Mouse (Mus musculus) kidney, postnatal 0 days (tissue): ENCODE measurements around the gene Mthfsl. TPM values are rescaled to one million over a fixed set of nuclear protein-coding genes. Genes with fewer than 3 reads are reported as not detected.
A peak's percentile ranks its signal among the peaks of the same experiment; 100 is the strongest.
"Not testable (repeated sequence)": the region's sequence is repeated elsewhere in the genome, so short reads cannot be mapped to it uniquely, and the experiment has no call there.

ENCODE experiments used
- ATAC-seq: fragments of 200-750 bp; cut with Nextera tagmentation; replicated peaks from 2 replicates; pipeline ENCODE4 v1.8.0; 2017; ENCODE audit warnings: low read depth, moderate number of reproducible peaks, moderate TSS enrichment, moderate library complexity; ENCODE audit not compliant: low FRiP score
- DNase-seq: peaks from one replicate; pipeline ENCODE4 v3.0.0-alpha.2; 2016; ENCODE audit warnings: low spot score
- H3K27ac ChIP-seq: fragments of 300-500 bp; sonication (generic); 2 replicates; pipeline ENCODE4 v1.5.1; 2014; ENCODE audit warnings: mild to moderate bottlenecking
- H3K27me3 ChIP-seq: fragments of 300-500 bp; sonication (generic); 2 replicates; pipeline ENCODE4 v1.6.1; 2014; ENCODE audit warnings: low read length, mixed read lengths; ENCODE audit not compliant: insufficient read depth
- H3K36me3 ChIP-seq: fragments of 300-500 bp; sonication (generic); 2 replicates; pipeline ENCODE4 v1.6.1; 2014; ENCODE audit warnings: low read length, mixed read lengths; ENCODE audit not compliant: insufficient read depth
- H3K4me1 ChIP-seq: fragments of 300-500 bp; sonication (generic); replicated peaks from 2 replicates; pipeline ENCODE4 v1.6.1; 2014; ENCODE audit warnings: antibody characterized with exemption, low read length, mixed read lengths; ENCODE audit not compliant: insufficient read depth
- H3K4me2 ChIP-seq: fragments of 300-500 bp; sonication (generic); 2 replicates; pipeline ENCODE4 v1.6.1; 2014; ENCODE audit warnings: mild to moderate bottlenecking, low read length, moderate library complexity, mixed read lengths
- H3K4me3 ChIP-seq: fragments of 300-500 bp; sonication (generic); replicated peaks from 2 replicates; pipeline ENCODE4 v1.5.1; 2014; ENCODE audit warnings: low read depth, low read length
- H3K9ac ChIP-seq: fragments of 300-500 bp; sonication (generic); 2 replicates; pipeline ENCODE4 v1.6.1; 2014; ENCODE audit warnings: low read depth, low read length
- H3K9me3 ChIP-seq: fragments of 300-500 bp; sonication (generic); replicated peaks from 2 replicates; pipeline ENCODE4 v1.6.1; 2016; ENCODE audit warnings: low read length, inconsistent platforms, mixed read lengths
- CTCF ChIP-seq: IDR thresholded peaks from 2 replicates; pipeline ENCODE4 v1.5.1; 2016; ENCODE audit warnings: antibody characterized with exemption, low read depth, mild to moderate bottlenecking, moderate library complexity
- WGBS: fragments of 180-500 bp; shearing (Covaris S2); extraction: QIAGEN DNeasy Blood & Tissue Kit; methylation state at CpG from one replicate; pipeline ENCODE4 v1.1.7; 2014; 5-methylcytosine and 5-hydroxymethylcytosine counted together
- polyA plus RNA-seq: library from polyadenylated mRNA; unstranded; fragments of >200 nt; fragmentation: Nextera tagmentation; extraction: Ambion mirVana; gene quantifications from 2 replicates; pipeline ENCODE4 v1.2.1, GENCODE M21; 2015

Gene Mthfsl
- polyA plus RNA-seq = 66.2 and 66.3 TPM in 2 replicates

DNA sequence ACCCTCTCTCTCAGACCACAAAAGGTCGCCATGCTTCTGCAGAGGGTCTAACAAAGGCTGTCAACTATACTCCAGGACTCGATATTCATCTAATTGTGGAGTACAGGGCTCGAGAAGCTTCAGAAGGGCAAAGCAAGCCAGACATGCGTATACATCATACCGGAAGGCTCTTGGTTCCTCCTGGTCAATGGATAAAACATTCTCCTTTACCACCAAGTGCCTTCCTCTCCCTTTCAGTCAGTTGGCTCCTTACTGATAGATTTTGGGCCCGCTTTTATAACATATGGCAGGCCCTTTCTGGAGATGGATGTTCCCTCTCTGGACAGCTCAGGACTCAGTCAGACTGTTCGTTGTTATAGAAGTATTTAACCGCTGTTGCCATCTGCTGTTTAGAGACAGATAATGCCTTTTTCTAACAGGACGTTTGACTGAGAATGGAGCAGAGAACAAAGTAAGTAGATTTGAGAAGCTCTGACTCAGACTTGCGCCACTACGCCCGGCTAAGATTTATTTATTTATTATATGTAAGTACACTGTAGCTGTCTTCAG, at the start of gene Mthfsl:
TSS of gene Mthfsl (minus strand) at position 308 of the 549 bp plus-strand sequence.
- DNase-seq = peak; percentile 29
- H3K4me1 ChIP-seq, H3K36me3 ChIP-seq: not testable (repeated sequence)

DNA sequence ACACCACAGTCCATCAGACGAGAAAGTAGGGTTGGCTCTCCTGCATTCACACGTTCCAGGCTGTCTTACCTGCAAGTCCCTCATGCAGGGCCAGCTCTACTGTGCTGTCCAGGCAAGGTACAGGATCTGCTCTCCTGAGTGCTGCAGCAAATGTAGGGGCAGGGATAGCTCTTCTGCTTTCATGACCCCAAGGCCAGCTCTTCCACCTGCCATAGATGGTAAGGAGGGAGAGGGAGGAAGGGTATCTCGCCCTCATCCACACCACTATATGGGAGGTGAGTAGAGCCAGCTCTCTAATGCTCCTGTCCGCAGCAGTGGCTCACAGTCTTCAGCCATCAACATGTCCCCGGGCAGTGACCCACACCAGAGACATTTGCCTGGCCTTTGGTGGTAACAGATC, 49.4 kb upstream of the Mthfsl start:
- not testable (repeated sequence) for H3K27me3 ChIP-seq, H3K9ac ChIP-seq, H3K4me3 ChIP-seq, ATAC-seq, DNase-seq, H3K9me3 ChIP-seq, H3K36me3 ChIP-seq, H3K27ac ChIP-seq, H3K4me1 ChIP-seq, H3K4me2 ChIP-seq
- 75% methylated on average over 4 of the region's 5 CpGs for WGBS

More for the DNA sequence above, at the start of gene Mthfsl:
- Histone ChIP-seq H3K4me2 (peak within 1 kb of the TSS; percentile 51), H3K27ac (peak within 1 kb of the TSS; percentile 87), H3K4me3 (peak within 1 kb of the TSS; percentile 23)
- peak; percentile 53 for ATAC-seq
- peak; percentile 34 for TF ChIP-seq CTCF
- not testable (repeated sequence) for H3K9ac ChIP-seq, H3K9me3 ChIP-seq, H3K27me3 ChIP-seq
- WGBS = 18% methylated on average over 11 of the region's 12 CpGs

DNA sequence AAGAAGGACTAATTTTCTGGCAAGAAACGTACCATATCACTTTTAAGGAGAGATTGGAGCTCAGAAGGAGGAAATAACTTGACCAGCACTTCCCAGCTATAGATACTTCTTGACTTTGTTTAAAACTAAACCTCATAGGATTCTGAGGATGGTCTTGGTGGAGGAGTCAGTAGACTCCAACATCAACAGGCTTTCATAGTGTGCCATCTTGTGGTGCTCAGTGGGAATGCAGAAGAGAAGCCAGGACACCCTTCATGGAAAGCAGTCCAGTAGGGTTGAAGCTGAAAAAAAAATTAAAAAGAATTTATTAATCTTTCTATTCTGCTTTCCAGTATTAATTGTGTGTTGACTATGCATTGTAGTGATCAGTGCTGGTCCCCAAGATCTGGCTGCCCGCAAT, 26.6 kb upstream of the Mthfsl start:
- H3K27ac ChIP-seq, H3K9ac ChIP-seq, ATAC-seq, H3K27me3 ChIP-seq, H3K36me3 ChIP-seq, H3K4me1 ChIP-seq, H3K4me2 ChIP-seq, DNase-seq, H3K4me3 ChIP-seq, H3K9me3 ChIP-seq: not testable (repeated sequence)
- WGBS = no CpG with 5 or more reads among the region's 2 CpGs
- peak; percentile 50 for TF ChIP-seq CTCF

DNA sequence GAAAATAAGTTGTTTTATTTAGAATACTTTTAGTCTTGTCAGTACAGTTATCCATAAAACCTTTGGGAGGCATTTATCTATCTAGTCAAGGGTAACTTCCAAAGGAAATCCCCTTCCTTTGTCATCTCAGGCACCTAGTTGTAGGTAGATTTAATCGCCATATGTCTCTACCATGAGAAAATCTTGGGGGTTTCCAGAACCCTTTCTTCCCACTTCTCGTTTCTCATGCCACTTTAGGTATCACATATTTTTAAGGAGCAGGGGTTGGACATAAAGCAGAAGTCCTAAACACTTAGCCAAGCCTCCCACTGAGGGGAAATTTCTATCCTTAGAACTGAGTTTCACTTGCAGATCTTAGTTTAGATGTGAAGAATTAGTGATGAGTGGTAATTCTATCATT, 25.9 kb upstream of the Mthfsl start:
- not testable (repeated sequence) for H3K4me3 ChIP-seq, H3K4me2 ChIP-seq, ATAC-seq, H3K4me1 ChIP-seq, H3K36me3 ChIP-seq, H3K9ac ChIP-seq, H3K9me3 ChIP-seq, H3K27ac ChIP-seq, H3K27me3 ChIP-seq, DNase-seq
- WGBS = no CpG with 5 or more reads among the region's 2 CpGs

DNA sequence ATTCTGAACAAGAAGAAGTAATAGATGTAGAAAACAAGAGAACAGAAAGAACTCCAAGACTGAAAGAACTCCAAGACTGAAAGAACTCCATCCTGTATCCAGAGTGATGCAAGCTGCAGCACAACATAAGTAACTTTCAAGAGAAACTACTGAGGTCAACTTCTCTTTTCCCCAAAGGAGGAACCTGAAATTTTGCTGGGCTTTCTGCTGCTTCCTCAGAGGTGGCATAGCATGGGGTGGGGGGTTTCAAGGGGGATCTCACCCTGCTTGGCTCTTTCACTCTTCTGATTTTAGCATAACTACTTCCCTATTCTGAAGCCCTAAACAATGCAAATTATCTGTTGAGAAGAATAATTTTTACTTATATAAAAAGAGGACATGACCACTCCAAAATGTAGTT, 15.2 kb upstream of the Mthfsl start:
- not testable (repeated sequence) for H3K27me3 ChIP-seq, H3K9me3 ChIP-seq, ATAC-seq, DNase-seq, H3K9ac ChIP-seq, H3K27ac ChIP-seq, H3K36me3 ChIP-seq, H3K4me3 ChIP-seq, H3K4me1 ChIP-seq, H3K4me2 ChIP-seq

DNA sequence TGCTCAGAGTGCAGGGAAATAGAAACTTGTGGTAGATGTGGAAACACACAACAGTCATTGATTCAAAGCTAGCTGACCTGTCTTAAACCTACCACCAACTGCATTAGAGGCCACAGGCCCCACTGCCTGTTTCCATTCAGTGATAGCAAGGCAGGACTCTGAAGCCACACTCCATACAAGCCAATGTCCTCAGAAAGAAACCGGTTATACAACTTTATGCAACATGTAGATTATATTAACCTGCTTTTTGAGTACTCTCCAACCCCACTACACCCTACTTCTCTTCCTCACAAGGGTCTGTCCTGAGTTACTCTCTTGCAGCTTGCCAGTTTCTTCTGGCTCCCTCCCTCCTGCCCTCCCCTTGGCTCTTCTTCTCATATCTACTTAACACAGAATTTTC, 13.1 kb upstream of the Mthfsl start:
- DNase-seq, H3K9ac ChIP-seq, H3K36me3 ChIP-seq, H3K9me3 ChIP-seq, H3K27ac ChIP-seq, H3K4me2 ChIP-seq, H3K27me3 ChIP-seq, H3K4me3 ChIP-seq, ATAC-seq, H3K4me1 ChIP-seq: not testable (repeated sequence)
- WGBS = 76% methylated on average over 1 of the region's 1 CpGs

DNA sequence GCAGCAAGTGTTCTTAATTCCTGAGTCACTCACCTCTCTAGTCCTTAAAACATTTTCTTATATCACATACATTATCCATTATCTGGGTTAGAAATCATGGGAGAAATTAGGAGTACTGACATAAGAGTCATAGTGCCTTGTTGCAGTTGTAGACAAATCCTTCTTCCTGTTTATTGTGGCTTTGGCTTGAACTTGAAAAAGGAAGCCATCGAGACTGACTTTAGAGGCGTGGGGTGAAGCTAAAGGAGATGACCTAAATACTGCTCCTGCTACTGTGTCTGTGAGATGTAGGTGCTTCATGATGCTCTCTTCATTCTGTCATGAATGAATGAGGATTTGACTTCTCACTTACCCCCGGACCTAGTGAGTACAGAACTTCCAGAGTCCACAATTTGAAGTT, 12.2 kb upstream of the Mthfsl start:
- WGBS = 88% methylated on average over 1 of the region's 3 CpGs
- not testable (repeated sequence) for H3K4me1 ChIP-seq, H3K4me2 ChIP-seq, H3K27me3 ChIP-seq, H3K27ac ChIP-seq, ATAC-seq, H3K36me3 ChIP-seq, H3K9me3 ChIP-seq, DNase-seq, H3K9ac ChIP-seq, H3K4me3 ChIP-seq

DNA sequence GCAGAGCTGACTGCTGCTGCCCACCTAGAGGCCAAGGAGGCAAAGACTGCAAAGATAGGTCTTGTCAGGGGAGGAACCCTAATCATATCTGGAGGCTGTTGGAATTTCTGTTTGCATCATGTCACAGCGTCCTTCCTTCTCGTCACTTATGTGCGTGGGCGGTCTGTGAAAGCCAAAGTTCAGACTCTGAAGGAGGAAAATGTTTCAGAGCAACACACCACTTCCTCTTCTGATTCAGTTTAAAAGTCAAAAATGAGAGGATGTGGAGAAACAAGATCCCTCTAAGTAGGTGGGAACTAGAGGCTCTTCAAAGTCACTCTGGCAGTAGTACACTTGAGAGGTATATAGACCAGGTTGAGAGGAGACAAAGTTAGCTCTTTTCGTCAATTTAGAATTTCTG, 11.6 kb upstream of the Mthfsl start, which contains the start of gene Bcl2a1d:
TSS of gene Bcl2a1d (minus strand) at position 187 of the 400 bp plus-strand sequence.
- not testable (repeated sequence) for H3K4me2 ChIP-seq, H3K27me3 ChIP-seq, ATAC-seq, H3K9me3 ChIP-seq, H3K36me3 ChIP-seq, H3K4me1 ChIP-seq, H3K9ac ChIP-seq, DNase-seq, H3K27ac ChIP-seq, H3K4me3 ChIP-seq
- WGBS = 62% methylated on average over 5 of the region's 5 CpGs

DNA sequence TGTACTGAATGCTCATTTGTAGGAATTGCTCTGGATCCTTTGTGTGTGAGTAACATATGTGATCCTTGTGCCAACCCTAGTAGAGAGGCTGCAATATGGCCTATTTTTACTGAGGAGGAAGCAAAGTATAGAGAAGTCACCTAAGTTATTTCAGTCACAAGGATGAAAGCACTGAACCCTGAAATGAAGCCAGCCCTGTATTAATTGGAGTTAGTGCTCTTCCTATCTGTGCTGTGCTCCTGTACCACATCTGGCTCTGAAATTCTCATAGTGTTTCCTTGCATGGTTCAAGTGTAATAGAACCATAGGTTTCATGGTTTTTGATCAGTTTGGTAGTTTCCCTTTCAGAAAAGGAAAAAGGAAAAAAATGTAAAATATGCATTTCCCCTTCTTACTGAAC, 8.2 kb upstream of the Mthfsl start:
- not testable (repeated sequence) for H3K27me3 ChIP-seq, DNase-seq, ATAC-seq

DNA sequence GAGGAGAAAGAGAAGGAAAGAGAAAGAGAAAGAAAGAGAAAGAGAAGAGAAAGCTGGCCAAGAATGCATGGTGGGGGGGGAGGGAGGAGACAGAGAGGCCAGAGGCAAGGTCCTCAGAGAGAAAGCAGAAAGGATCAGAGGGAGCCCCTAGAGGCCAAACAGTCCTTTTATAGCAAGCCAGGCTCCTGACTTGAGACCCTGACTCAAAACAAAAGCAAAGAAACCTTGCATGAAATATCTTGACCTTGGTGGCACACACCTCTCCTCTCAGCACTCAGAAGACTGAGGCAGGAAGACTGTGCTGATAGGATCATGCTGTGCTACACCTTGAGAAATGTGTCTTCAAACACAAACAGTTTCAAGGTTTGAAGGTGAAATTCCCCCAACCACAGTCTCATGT, 1.5 kb upstream of the Mthfsl start:
- not testable (repeated sequence) for H3K4me1 ChIP-seq, H3K9ac ChIP-seq, H3K4me2 ChIP-seq, H3K27me3 ChIP-seq, H3K27ac ChIP-seq, ATAC-seq, DNase-seq, H3K36me3 ChIP-seq, H3K9me3 ChIP-seq, H3K4me3 ChIP-seq

More for the DNA sequence above, 8.2 kb upstream of the Mthfsl start:
- not testable (repeated sequence) for H3K9ac ChIP-seq, H3K36me3 ChIP-seq, H3K4me2 ChIP-seq, H3K4me3 ChIP-seq, H3K9me3 ChIP-seq, H3K4me1 ChIP-seq, H3K27ac ChIP-seq
